Mouse (Mus musculus) MEL (cell line): ENCODE measurements around the gene Gmip. TPM values are rescaled to one million over a fixed set of nuclear protein-coding genes. Genes with fewer than 3 reads are reported as not detected.
A peak's percentile ranks its signal among the peaks of the same experiment; 100 is the strongest.

Source experiments
- DNase-seq: peaks from one replicate; pipeline ENCODE4 v3.0.0; 2011; ENCODE audit warnings: low read depth, low spot score
- H3K27ac ChIP-seq: 2 replicates; pipeline ENCODE4 v1.5.1; 2012; ENCODE audit warnings: low read depth, mild to moderate bottlenecking, control low read depth, low read length, moderate library complexity; ENCODE audit not compliant: control insufficient read depth
- H3K27me3 ChIP-seq, 2 experiments: fragments of 150-350 bp in 1 of 2; sonication (generic) in 1 of 2; 2 replicates each; pipeline ENCODE4 v1.6.1; 2012; ENCODE audit warnings: low read length in 2 of 2, mild to moderate bottlenecking in 2 of 2, improper control_type of control experiment in 1 of 2, moderate library complexity in 1 of 2; ENCODE audit not compliant: insufficient read depth in 2 of 2, control insufficient read depth in 1 of 2
- H3K36me3 ChIP-seq, 2 experiments: 2 replicates each; pipeline ENCODE4 v1.6.1; 2012 to 2014; ENCODE audit warnings: low read length in 2 of 2, improper control_type of control experiment in 1 of 2, inconsistent platforms in 1 of 2, mild to moderate bottlenecking in 1 of 2; ENCODE audit not compliant: insufficient read depth in 2 of 2, control insufficient read depth in 1 of 2
- H3K4me1 ChIP-seq, 2 experiments: fragments of 150-350 bp in 1 of 2; sonication (generic) in 1 of 2; 2 replicates each; pipeline ENCODE4 v1.6.1; 2012; ENCODE audit warnings: low read length in 2 of 2, improper control_type of control experiment in 1 of 2, mild to moderate bottlenecking in 1 of 2; ENCODE audit not compliant: insufficient read depth in 2 of 2, control insufficient read depth in 1 of 2
- H3K4me3 ChIP-seq, 2 experiments: fragments of 150-350 bp in 1 of 2; sonication (generic) in 1 of 2; 2 replicates each; pipeline ENCODE4 v1.5.1; 2012; ENCODE audit warnings: low read depth in 2 of 2, low read length in 2 of 2, mild to moderate bottlenecking in 2 of 2, moderate library complexity in 2 of 2, control low read depth in 1 of 2, improper control_type of control experiment in 1 of 2; ENCODE audit not compliant: control insufficient read depth in 1 of 2, insufficient read depth in 1 of 2
- H3K79me2 ChIP-seq: 2 replicates; pipeline ENCODE4 v1.6.1; 2012; ENCODE audit warnings: mild to moderate bottlenecking, low read length, moderate library complexity; ENCODE audit not compliant: control insufficient read depth, poor library complexity, insufficient read depth
- H3K9ac ChIP-seq: 2 replicates; pipeline ENCODE4 v1.6.1; 2012; ENCODE audit warnings: low read depth, mild to moderate bottlenecking, control low read depth, low read length, moderate library complexity; ENCODE audit not compliant: control insufficient read depth, poor library complexity, severe bottlenecking
- H3K9me3 ChIP-seq: fragments of 150-350 bp; sonication (generic); replicated peaks from 2 replicates; pipeline ENCODE4 v1.6.1; 2012; ENCODE audit warnings: mild to moderate bottlenecking, low read length, improper control_type of control experiment, moderate library complexity; ENCODE audit not compliant: insufficient read depth
- BHLHE40 ChIP-seq: IDR thresholded peaks from 2 replicates; pipeline ENCODE4 v1.6.1; 2012; ENCODE audit warnings: low read depth, mild to moderate bottlenecking, inconsistent platforms, low read length, improper control_type of control experiment, borderline replicate concordance
- EP300 ChIP-seq, 2 experiments: IDR thresholded peaks; 2 replicates each; pipeline ENCODE4 v1.6.1; 2011; ENCODE audit warnings: improper control_type of control experiment in 2 of 2, low read length in 2 of 2, low read depth in 1 of 2, mild to moderate bottlenecking in 1 of 2
- ETS1 ChIP-seq: IDR thresholded peaks from 2 replicates; pipeline ENCODE4 v1.6.1; 2012; ENCODE audit warnings: low read depth, mild to moderate bottlenecking, inconsistent platforms, low read length, improper control_type of control experiment, moderate library complexity
- GABPA ChIP-seq: IDR thresholded peaks from 2 replicates; pipeline ENCODE4 v1.6.1; 2012; ENCODE audit warnings: low read depth, mild to moderate bottlenecking, inconsistent platforms, low read length, improper control_type of control experiment, moderate library complexity
- GATA1 ChIP-seq: IDR thresholded peaks from 2 replicates; pipeline ENCODE4 v1.6.1; 2011; ENCODE audit warnings: low read depth, low read length, improper control_type of control experiment
- HCFC1 ChIP-seq: IDR thresholded peaks from 2 replicates; pipeline ENCODE4 v1.6.1; 2012; ENCODE audit warnings: low read depth, mild to moderate bottlenecking, inconsistent platforms, low read length, improper control_type of control experiment, moderate library complexity
- MAFK ChIP-seq: IDR thresholded peaks from 2 replicates; pipeline ENCODE4 v1.6.1; 2011; ENCODE audit warnings: low read depth, mild to moderate bottlenecking, low read length, improper control_type of control experiment, borderline replicate concordance
- MAZ ChIP-seq: IDR thresholded peaks from 2 replicates; pipeline ENCODE4 v1.6.1; 2012; ENCODE audit warnings: low read depth, mild to moderate bottlenecking, inconsistent platforms, low read length, improper control_type of control experiment
- MEF2A ChIP-seq: IDR thresholded peaks from 2 replicates; pipeline ENCODE4 v1.6.1; 2014; ENCODE audit warnings: low read depth, mild to moderate bottlenecking, inconsistent platforms, low read length, improper control_type of control experiment; ENCODE audit not compliant: poor library complexity, insufficient replicate concordance, severe bottlenecking; ENCODE audit errors: extremely low read depth
- MYC ChIP-seq: IDR thresholded peaks from 2 replicates; pipeline ENCODE4 v1.6.1; 2011; ENCODE audit warnings: low read depth, mild to moderate bottlenecking, low read length, improper control_type of control experiment, moderate library complexity
- POLR2AphosphoS5 ChIP-seq: IDR thresholded peaks from 2 replicates; pipeline ENCODE4 v1.6.1; 2012; ENCODE audit warnings: low read depth, borderline replicate concordance, mild to moderate bottlenecking, inconsistent platforms, low read length, moderate library complexity, mixed read lengths
- RAD21 ChIP-seq: IDR thresholded peaks from 2 replicates; pipeline ENCODE4 v1.6.1; 2011; ENCODE audit warnings: mild to moderate bottlenecking, low read depth, low read length, improper control_type of control experiment
- RCOR1 ChIP-seq: IDR thresholded peaks from 2 replicates; pipeline ENCODE4 v1.6.1; 2012; ENCODE audit warnings: low read depth, mild to moderate bottlenecking, inconsistent platforms, low read length, improper control_type of control experiment
- TAL1 ChIP-seq: IDR thresholded peaks from 2 replicates; pipeline ENCODE4 v1.6.1; 2012; ENCODE audit warnings: mild to moderate bottlenecking, inconsistent platforms, low read length, moderate library complexity, mixed read lengths
- TBP ChIP-seq: IDR thresholded peaks from 2 replicates; pipeline ENCODE4 v1.8.0; 2011; ENCODE audit warnings: low read depth, low read length, improper control_type of control experiment
- TCF12 ChIP-seq: IDR thresholded peaks from 2 replicates; pipeline ENCODE4 v1.6.1; 2014; ENCODE audit warnings: low read depth, mild to moderate bottlenecking, inconsistent platforms, low read length, improper control_type of control experiment, moderate library complexity
- USF2 ChIP-seq, 2 experiments: IDR thresholded peaks; 2 replicates each; pipeline ENCODE4 v1.6.1; 2011 to 2012; ENCODE audit warnings: improper control_type of control experiment in 2 of 2, low read length in 2 of 2, borderline replicate concordance in 1 of 2, inconsistent platforms in 1 of 2, low read depth in 1 of 2, mild to moderate bottlenecking in 1 of 2; ENCODE audit not compliant: insufficient read depth in 1 of 2
- ZC3H11A ChIP-seq: IDR thresholded peaks from 2 replicates; pipeline ENCODE4 v1.6.1; 2012; ENCODE audit warnings: low read depth, mild to moderate bottlenecking, inconsistent platforms, low read length, improper control_type of control experiment
- polyA plus RNA-seq, 2 experiments: library from polyadenylated mRNA; stranded (reverse) in 1 of 2; unstranded in 1 of 2; fragments of >175 nt in 1 of 2; fragments of >200 nt in 1 of 2; gene quantifications; 2 replicates each; pipeline versions ENCODE4 v1.2.1 to v1.2.4; 2012; ENCODE audit warnings: low replicate concordance in 2 of 2, low read depth in 1 of 2; ENCODE audit not compliant: insufficient read length in 2 of 2, insufficient read depth in 1 of 2, missing spikeins in 1 of 2
- total RNA-seq: library from RNA; depleted of rRNA; stranded (reverse); fragments of 300-350 nt; gene quantifications from 2 replicates; pipeline ENCODE4 v1.2.3, GENCODE M21; 2012

Gene Gmip
- total and polyA plus RNA-seq, 3 experiments: 21.8 to 52.4 TPM; not detected in 1

DNA sequence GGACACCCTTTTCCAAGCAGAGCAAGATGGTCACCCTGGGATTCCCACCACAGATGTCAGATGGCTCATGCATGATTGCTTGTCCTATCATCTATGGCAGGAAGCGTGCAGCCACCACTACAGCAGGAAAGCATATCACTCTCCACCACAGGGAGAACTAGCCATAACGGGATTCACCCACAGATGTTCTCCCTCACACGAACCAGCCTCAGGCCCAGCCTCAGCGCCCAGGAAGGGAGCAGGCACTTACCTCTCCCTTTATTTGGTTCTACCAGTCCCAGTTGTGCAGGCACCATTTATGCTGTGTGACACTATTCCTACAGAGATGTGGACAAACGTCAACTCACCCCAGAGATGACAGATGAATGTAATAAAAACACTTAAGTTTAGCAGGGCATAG lies 19.4 kb upstream of the Gmip start:
- Histone ChIP-seq H3K4me3 (0 out of 4 replicates have a peak overlapping the region, but pooled peaks of 1 of the 2 experiments have one; percentile 67), H3K9ac (peak overlapping the region; percentile 93; the same call in 1 of the 2 replicates), H3K9me3 (no peaks in the 10 kb centered on the region), H3K4me1 (peaks cover 4 to 15% of the 10 kb centered on the region in 2 experiments), H3K27me3 (no peaks in the 10 kb centered on the region), H3K36me3 (peaks cover 0 to 14% of the 10 kb centered on the region in 2 experiments; a peak in 2 of 4 replicates), H3K27ac (no peak overlapping the region), H3K79me2 (peaks cover 30% of the 10 kb centered on the region)
- peak; percentile 27 for DNase-seq
- TF ChIP-seq ETS1: no peak
- TF ChIP-seq TAL1: peak; percentile 43

DNA sequence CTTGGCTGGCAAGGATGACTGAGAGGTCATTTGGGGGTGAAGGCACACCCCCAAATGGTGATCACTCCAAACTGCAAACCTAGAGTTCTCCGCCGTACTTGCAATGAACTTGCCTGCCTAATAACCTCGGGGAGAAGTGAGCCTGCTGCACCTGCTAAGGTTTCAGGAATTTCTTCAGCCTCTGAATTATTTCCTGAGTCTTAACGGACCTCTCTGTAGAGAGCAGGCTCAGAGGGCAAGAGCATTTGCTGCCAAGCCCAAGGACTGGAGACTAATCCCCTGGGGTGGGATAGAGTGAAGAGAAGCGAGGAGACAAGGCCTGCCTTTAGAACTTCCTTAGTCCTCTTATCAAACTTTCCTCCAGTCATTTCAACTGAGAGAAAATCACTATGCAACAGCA lies 18.7 kb upstream of the Gmip start:
- H3K9me3 ChIP-seq: no peaks in the 10 kb centered on the region
- peaks cover 31% of the 10 kb centered on the region for H3K79me2 ChIP-seq
- DNase-seq: peak; percentile 70
- H3K9ac ChIP-seq: peak overlapping the region; percentile 93
- H3K27ac ChIP-seq: peak overlapping the region; percentile 90
- TF ChIP-seq GATA1: peak; percentile 32; the same call in 1 of the 2 replicates
- TF ChIP-seq RAD21: no peak
- TF ChIP-seq USF2 (IDR thresholded peaks at IDR 0.05; ENCODE audit: borderline replicate concordance in 1 of 2, insufficient read depth in 1 of 2, low read depth in 1 of 2, low read length in 2 of 2): no peak
- TF ChIP-seq TAL1: no peak
- no peak; a peak in 1 of 4 replicates for TF ChIP-seq EP300 (IDR thresholded peaks at IDR 0.05; ENCODE audit: low read depth in 1 of 2, low read length in 2 of 2)
- TF ChIP-seq MAZ: no peak
- TF ChIP-seq ZC3H11A: no peak
- TF ChIP-seq RCOR1: peak; percentile 22; the same call in 1 of the 2 replicates
- TF ChIP-seq GABPA: no peak
- TF ChIP-seq MAFK: no peak
- no peak for TF ChIP-seq BHLHE40
- TF ChIP-seq POLR2AphosphoS5: no peak
- no peak for TF ChIP-seq MEF2A
- TF ChIP-seq TBP: no peak
- TF ChIP-seq HCFC1: 0 out of 2 replicates have a peak, but pooled peaks have one; percentile 33
- no peak for TF ChIP-seq MYC
- TF ChIP-seq TCF12: peak; percentile 17; the same call in 1 of the 2 replicates
- H3K36me3 ChIP-seq: peaks cover 0 to 14% of the 10 kb centered on the region in 2 experiments; a peak in 3 of 4 replicates
- H3K4me3 ChIP-seq: peak overlapping the region; percentile 67 to 73
- no peaks in the 10 kb centered on the region for H3K27me3 ChIP-seq
- H3K4me1 ChIP-seq: peaks cover 4 to 15% of the 10 kb centered on the region in 2 experiments
